Mouse (Mus musculus) left cerebral cortex, adult 8-10 months (tissue): ENCODE data around the gene Chn1. TPM values are rescaled to one million over a fixed set of nuclear protein-coding genes. Genes with fewer than 3 reads are reported as not detected.
A peak's percentile ranks its signal among the peaks of the same experiment; 100 is the strongest.

Experiments
- DNase-seq, 2 experiments: peaks; one replicate each; pipeline ENCODE4 v3.0.0; 2022; ENCODE audit warnings: low spot score in 2 of 2
- total RNA-seq, 4 experiments: library from RNA; stranded (reverse); gene quantifications; 2 replicates each; pipeline ENCODE4 v1.2.4; 2022

Gene Chn1
- total RNA-seq, 4 experiments from 2014 or later: 1,322 to 1,483 (median 1,424) TPM

DNA sequence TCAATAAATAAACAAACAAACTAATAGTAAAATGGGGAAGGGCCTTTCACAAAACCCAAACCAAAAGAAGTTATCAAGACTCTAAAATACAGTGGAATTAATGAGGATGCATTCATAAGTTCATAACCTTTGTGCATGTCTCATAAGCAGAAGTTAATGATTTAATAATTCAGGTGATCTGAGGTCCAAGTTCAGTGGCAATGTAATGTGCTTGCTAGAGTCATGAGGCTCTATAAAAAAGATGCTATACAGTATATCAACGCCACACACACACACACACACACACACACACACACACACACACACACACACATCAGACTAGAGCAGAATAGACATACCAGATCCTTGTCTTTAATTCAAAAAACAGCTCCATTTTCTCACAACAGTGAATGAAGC, 28.8 kb downstream of the Chn1 start:
- DNase-seq: no peak

DNA sequence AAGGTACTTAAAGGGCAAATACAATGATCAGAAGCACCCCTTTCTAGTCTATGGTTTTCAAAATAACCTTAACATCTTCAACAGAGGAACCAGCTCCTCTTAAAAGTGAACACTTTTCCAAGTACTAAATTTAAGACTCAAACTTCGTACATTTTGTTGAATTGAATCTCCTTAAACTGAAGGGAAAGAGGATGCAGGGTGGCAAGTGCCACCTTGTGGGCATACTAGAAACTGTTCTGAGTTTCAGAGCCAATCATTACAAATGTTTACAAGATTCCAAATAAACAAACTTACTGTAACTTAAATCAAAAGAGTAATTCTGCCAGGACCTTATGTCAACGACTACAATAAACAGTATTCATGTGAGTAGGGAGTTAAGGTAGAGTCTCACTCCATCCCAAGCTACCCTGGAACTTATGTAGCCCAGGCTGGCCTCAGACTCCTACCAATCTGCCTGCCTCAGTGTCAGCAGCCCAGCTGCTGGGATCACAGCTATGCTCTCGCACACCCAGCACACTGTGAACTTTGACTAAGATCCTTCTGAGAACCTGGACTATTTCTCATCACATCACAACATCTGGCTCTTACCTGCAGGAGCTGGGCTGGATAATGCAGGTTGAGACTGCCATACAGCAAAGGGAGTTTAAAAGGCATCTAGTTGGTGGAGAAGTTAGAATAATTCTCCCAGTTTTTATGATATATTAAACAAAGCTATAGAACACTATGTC, 29.3 kb downstream of the Chn1 start:
- no peak for DNase-seq

DNA sequence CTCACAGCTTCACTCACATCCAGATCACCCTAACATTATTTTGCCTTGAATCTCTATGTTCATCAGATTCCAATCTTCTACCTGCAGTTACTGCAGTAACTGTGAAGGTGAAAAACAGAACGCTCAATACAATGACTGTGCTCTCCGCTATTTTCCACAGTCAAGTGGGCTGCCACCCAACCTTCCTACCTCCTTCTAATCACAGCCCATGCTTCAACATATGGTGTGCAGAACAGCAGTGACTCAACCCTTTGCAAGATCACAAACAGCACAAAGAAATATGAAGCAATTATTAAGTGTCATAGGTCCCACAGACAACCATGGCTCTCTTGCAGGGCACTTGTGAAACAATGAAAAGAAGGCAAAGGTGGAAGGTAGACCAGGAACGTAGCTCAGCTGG, 33.9 kb downstream of the Chn1 start:
- peak in 1 of 2 experiments; percentile 54 for DNase-seq

DNA sequence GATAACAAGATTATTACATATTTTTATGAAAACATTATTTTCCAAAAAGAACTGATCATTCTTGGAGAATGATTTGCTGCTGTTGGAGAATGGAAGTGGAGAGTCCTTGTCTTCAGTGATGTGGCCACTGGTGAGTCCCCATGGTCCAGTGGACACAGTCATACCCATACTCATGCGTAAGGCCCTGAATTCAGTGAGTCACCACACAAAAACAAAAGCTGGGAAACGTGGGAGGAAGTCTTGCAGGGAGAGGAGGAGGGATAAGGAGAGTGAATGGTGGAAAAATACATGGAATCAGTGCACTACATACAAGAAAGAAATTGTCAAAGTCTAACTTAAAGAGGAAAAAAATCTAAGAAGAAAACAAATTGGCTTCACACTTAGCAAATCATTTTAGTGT, 47.3 kb downstream of the Chn1 start:
- DNase-seq: no peak

DNA sequence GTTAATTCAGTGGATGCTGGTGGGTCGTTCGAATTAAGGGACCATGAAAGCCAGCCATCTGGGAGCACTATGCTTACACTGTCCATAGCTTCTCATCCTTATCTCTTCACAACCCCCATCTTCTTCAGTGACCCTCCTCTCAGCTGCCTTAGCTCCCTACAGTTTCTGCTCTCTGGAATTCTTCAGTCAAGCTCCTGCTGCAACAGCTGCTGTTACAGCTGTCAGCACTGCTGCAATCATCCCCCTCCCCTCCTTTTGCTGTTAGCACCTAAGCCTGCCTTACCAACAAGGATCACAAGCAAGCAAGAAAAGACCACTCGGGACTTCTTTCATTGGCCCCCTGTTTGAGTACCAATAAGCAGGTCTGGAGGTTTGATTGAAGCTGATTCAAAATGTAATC, 50.2 kb downstream of the Chn1 start:
- DNase-seq: no peak

DNA sequence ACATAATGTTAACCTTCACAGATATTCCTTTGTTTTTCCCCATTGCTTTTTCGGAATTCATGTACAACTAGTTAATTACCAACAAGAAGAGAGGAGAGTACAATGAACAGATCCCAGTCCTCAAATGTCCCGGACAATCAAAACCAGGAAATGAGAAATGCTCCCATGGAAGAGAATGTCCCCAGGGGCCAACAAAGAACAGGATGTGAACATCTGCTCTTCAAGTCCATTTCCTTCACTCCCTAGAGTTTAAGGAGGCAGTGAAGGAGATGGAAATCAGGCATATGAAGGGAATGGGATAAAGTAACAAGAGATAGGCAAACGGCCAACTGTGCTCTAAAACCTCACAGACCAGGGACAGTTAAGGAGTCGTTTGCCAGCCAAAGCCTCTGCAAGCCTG, 53.3 kb downstream of the Chn1 start:
- DNase-seq: no peak

DNA sequence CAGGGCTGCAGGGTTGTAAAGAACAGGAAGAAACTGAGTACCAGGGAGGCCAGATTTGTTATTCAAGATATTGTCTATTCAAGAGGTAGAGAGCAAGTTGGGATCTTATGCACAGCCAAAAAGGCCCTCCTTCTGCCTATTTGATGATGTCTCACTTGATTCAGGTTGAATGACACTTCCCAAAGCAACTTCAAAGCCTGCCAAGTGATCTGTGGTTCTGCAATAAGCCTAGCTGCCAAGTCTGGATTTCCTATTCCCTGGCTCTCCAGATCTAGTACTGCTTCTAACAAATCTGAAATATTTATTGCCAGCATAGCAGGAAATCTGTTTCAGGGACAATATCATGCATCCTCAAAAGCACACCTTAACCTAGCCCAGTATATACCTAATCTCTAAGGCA, 62.7 kb downstream of the Chn1 start:
- no peak for DNase-seq

DNA sequence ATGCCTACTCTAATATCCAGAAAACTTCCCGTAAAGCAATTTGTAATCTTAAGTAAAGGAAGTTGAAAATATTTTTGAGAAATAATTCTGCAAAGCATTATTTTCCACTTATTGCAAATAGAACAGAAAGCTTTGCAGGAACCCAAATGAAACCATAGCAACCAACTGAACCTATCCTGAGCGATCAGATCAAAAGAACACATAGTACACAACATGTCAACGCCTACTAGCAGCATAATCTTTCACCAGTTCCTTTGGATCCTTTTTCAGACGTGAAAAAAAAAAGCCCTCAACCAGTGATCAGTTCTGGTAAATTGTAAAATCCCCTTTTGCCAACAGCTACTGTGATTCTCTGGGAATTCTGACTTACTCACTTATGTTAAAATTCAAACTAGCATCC, 82.1 kb downstream of the Chn1 start:
- no peak for DNase-seq

DNA sequence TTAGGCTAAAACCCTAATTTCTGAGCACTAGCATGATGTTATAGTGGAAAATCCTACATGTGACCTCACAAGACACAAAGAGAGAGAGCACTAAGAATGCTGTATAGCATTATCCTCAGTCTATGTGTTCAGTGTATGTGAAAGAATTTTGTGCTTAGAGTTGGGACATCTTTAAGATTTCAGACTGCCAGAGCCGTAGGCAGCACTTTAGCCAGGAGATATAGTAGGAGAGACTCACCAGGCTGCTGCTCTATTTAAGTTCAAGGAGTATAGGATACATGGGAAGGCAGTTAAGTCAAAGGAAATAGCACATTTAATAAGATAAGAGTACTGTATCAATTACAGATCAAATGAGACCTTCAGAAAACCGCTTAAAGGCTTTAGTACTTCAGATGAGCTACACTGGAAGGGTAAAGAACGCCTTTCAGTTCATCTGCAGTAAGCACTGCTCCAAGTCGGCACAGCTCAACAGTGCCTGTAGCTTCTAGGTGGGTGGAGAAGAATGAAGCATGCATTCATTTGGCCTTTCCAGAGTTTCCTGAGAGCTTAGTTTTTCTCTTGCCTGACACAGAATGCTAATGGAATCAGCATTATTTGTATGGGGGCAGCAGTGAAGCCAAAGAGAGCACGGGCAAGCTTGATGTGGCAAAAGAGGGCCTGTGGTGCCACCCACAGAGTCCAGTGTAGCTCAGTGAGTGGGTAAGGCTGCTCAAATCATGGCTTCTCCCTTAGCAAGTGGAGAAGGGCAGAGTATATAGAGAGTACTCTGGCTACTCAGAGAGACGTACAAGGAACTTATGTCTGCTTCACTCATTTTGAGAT, 84.2 kb downstream of the Chn1 start:
- DNase-seq: no peak

DNA sequence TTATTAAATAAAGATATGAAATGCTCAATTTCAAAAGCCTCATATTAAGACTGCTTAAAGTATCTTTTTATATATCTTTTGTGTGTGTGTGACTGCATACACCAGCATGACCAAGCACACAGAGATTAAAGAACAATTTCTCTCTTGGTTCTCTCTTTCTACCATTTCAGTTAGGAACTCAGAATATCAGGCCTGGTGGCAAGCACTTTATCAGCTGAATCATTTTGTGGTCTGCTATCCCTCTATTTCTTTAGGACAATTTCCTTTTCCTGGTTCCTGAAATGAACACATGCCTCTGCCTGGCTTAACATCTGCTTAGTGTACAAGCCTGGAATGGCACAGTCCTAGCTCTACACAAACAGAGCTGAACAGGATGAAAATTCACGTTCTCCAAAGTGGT, 92.6 kb downstream of the Chn1 start:
- no peak for DNase-seq

DNA sequence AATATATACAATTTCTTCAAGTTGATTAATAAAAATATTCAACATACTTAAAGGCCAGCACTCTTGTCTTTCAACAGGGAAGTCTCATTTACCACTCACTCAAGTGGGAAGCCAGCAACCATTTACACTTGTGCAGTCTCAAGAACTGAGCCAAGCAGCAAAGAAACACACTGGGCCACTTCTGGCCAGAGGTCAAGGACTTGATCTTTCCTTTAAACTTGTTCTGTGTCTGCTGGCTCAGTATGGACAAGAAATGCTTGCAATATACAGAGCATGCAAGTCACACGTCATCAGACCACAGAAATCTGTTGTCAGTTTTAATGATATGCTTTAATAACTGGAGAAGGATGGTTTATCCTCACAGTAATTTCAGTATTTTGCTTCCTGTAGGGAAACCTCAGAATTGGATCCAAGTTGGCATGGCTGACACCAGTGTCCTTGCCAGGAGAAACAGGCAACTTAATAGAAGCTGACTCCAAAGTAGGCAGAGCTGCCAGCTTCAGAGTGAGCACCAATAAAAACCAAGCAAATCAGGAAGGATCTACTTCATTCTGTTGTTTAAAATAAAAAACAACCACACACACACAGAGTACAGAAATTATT, 94.6 kb downstream of the Chn1 start:
- DNase-seq: peak in 1 of 2 experiments; percentile 34

DNA sequence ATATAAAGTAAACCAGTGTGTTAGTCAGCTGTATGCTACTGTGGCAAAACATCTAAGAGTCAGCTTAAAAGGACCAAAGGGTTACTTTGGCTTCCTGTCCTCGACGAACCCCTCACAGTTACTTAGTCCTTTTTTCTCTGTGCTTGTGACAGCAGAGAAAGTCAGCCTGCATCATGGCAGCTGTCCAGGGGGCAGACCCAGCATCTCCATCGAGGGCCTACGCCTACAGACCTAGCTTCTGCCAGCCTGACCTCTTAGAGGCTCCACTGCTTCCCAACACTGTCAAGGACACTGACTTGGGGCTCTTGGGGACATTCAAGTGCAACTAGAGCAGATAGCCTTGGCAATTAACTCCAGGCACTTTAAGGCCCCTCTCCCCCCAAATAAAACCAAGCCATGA, 106.5 kb downstream of the Chn1 start:
- DNase-seq: no peak

DNA sequence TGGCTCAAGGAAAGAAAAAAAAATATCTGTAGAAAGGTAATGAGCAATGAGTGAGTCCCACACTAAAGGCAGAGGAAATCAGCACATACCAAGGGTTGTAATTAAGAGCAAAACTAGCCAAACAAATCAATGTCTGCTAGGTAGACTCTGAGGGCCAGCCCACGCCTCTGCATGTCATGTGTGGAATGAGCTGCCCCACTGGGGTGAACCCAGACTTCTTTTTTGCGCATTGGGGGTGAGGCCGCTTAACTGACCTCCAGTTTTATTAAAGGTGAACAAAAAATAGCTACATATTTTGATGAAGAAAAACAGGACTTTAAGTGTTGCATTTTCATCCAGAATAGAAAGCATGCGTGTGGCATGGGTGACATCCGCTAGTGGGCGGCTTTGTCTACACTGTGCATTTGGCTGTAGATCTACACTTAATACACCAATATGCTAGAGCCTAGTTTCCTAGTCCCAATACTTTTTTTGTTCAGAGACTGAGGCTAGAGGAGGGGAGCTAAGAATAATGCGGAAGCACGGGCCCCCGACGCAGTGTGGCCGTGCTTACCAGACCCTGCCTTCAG, 114.5 kb downstream of the Chn1 start:
- DNase-seq: no peak

DNA sequence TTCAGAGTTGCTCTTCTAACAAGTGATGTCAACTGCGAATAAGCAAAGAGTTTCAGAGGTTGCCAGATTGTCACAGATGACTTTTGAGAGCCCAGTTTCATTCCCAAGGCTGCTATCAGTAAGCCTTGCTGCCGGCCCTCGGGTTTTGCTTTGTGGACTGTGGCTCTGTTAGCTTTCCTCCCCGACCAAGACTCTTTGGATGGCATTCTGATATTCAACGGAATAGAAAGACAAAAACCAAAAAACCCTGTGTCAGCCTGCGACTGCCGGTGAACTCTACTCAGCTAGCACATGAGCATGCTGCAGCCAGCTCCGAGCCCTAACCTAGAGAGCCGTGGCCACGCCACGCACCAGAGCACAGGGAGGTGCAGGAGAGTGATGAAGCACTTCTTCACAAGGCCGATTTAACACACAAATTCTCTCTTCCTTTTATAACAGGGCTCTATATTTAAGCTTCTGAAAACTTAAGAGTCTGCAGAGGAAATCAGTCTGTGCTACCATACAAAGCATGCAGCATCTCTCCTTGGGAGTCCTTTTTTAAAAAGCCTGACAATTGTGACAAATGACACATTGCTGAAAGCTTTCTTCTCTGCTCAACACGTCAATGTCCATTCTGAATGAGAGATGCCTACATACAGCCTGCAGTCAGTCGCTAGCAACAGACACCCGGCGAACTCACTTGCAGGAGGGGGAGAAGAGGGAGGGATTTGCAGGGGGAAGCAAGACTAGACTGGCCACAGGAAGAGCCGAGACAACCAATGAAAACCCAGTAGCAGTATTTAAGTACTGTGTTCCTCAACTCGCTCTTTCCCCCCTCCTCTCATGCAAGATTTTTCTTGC, 115.2 kb downstream of the Chn1 start:
- DNase-seq: peak; percentile 72 to 87

DNA sequence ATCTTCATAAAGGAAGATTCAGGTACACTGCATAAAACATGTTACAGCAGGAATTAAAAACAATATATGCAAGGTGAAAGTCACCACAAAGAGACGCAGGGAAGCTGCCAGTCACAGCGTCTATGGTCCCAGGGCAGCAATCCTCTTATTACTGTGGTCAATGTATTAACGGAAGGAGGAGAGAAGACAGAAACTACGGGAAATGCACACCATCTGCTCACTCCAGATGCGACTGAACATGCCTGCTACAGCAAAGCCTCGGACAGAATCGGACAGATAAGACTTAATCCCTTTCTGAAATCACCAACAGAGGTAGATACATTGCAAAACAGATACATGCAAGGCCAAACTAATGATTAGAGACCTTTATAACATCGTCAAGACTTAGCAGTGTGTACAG, 116.1 kb downstream of the Chn1 start:
- DNase-seq: no peak

DNA sequence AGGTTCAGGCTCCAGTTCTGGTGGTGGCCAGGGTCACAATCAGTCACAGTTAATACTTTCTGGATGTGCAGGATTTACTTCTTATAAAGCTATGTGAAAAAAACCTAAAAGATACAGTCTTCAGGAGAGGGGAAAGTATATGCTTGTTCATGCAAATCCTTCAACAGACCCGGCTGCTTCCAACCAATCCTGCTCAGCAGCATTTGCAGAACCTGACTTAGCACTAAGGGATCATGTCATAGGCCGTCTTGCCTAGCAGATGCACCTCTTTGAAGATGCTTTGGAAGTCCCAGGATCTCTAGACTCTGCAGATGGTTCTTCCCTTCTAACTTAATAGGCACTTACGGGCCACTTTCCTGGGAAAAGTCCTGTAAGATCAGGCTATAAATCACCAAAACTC, 117.2 kb downstream of the Chn1 start:
- peak in 1 of 2 experiments; percentile 48 for DNase-seq

DNA sequence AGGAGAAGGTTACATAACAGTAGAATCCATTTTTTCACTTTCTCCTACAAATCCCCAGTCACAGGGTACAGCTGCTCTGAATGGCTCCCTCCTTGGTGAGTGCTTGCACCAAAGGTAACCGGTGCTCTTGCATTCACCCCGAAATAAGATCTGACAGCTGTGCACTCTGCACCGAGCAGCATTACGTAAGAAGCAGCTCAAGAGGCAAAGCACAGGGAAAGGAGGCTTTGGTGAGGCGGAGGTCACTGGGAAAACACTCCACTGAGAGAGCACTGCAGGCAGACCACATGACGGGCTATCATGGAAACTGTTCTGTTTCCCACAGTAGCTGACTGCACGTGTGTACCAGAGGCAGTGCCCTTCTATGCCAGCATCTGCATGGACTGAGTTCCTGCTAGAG, 118.0 kb downstream of the Chn1 start:
- DNase-seq: peak; percentile 70 to 76

DNA sequence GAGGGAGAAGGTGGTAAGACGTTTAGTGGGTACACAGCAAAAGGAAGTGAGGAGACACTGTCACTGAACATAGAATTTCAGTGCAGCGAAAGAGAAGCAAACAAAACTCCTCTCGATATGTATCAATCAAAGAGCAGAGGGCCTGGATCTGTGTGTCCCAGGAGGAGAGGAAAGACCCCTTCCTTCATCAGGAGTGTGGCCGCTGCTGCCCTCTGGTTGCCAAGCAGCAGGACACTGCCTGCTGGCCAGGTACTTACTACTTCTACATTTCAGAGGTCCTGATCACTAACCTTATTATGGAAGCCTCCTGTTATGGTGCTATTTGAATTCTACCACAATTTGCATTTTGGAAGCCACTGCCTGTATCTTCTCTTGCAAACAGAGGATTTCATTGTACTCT, 119.5 kb downstream of the Chn1 start:
- no peak for DNase-seq

DNA sequence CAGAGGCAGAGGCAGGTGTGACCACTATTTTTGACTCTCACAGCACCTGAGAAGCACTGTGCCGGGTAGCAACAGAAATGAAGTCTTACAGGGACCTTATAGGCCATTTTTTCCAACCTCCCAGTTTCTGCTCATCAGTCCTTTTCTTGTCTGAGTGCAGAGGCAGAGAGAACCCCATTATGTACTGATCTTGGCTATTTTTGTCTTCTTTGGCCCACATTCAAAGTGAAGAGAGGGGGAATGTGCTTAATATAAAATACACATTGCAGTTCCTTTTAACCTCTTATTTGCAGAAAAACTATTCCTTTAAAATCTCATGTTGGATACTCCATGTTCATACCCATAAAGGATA, 120.3 kb downstream of the Chn1 start:
- no peak for DNase-seq

DNA sequence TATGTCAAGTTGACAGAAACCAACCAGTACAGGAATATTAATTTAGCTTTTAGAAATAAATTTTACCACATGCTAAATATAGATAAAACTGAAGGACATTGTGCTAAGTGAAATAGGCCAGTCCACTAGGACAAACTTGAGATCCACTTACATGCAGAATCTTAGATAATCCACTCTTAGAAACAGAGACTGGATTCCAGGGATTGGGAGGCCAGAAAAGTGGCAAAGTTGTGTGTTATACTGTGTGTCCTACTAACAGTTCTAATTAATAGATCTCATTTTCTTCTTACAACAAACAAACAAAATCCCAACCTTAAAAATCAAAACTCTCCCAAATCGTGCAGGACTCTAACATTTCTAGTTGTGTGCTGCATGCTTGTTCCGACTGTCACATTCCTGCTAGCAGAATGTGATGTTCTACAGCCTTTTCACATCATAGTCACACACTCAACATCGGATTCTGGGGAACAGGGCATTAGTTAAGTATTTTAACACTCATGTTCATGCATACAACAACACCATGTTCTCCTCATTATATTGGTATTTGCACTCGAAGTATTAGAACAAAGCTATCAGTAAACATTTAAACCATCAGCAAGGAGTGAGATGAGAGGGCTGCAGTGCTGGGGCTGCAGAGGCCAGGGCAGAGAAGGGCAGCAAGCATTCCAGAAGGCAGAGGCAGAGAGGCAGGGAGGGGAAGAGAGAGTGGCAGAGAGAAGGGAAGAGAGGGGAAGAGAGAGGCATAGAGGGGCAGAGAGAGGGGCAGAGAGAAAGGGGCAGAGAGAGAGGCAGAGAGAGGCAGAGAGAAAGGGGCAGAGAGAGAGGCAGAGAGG, 120.9 kb downstream of the Chn1 start:
- DNase-seq: no peak

DNA sequence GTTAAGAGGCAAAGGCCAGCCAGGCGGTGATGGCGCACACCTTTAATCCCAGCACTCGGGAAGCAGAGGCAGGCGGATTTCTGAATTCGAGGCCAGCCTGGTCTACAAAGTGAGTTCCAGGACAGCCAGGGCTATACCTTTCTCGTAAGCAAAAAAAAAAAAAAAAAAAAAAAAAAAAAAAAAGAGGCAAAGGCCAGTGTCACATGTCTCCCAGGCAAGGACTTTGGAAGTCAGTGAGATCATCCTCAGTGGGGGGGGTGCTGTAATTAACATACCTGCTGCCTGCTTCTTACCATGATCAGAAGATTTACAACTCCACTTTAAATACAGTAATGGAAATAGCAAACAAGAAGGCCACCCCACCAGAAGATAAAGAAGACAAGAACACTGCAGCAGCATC, 137.5 kb downstream of the Chn1 start:
- no peak for DNase-seq
